Mouse (Mus musculus): ENCODE results near the gene Mfsd12.

GRCm38 (mm10) chr10:81375322-81375721, 18.0 kb downstream of the Mfsd12 start:
- TF ChIP-seq CTCF (conservative IDR thresholded peaks at IDR 0.05; ENCODE audit: low read length) (no peak), NANOG (IDR thresholded peaks at IDR 0.05; ENCODE audit: borderline replicate concordance, low read length) (no peak), POU5F1 (IDR thresholded peaks at IDR 0.05; ENCODE audit: borderline replicate concordance, low read length) (no peak)
